Mouse (Mus musculus): Measurements from ENCODE around the gene Defb38. TPM values are rescaled to one million over a fixed set of nuclear protein-coding genes. Genes with fewer than 3 reads are reported as not detected.

Defb38 gene
- not detected in 2 replicates for polyA plus RNA-seq (2015; fragmentation: Nextera tagmentation; extraction: Ambion mirVana)

DNA sequence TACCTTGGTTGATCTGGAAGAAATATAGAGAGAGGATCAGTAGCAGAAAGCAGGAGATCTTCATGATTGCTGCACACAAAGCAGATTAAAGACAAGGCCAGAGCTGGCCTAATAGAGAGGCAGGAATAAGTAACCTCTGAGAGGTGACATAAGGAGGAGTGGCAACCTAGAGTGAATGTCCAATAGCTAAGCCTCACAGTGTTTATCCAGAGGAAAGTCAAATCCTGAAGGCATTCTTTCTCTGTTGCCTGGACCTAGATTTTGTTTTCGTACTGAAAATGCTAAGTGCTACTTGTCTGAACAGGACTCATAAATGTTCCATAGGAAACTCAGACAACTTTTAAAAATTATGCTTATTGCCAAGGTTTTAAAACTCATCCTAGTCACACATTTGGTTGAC lies at the start of gene Defb38:
Gene Defb38, minus strand, starts transcription at position 101 of the 400 bp plus-strand sequence.

DNA sequence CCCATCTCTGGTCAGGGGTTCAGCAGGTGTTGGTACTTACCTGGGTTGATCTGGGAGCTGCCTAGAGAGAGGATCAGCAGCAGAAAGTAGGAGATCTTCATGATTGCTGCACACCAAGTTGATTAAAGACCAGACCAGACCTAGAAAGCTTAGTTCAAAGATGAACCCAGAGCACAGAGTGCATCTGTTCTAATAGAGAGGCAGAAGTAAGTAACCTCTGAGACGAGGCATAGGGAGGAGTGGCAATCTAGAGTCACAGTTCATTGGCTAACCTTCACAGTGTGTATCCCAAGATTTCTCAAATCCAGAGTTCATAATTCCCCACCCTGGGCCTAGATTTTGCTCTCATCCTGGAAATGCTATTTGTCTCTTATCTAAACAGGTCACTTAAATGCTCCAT lies 38.3 kb upstream of the Defb38 start, which contains the start of gene Defb39:
Gene Defb39, minus strand, starts transcription at position 101 of the 400 bp plus-strand sequence.

Other genes with a start within 250 kb of the Defb38 start
- gene Defb40, start 48.3 kb downstream of the Defb38 start, polyA plus RNA-seq (2015; fragmentation: Nextera tagmentation; extraction: Ambion mirVana), result 0.39 and 0.69 TPM in 2 replicates
- gene Defb37, start 35.5 kb downstream of the Defb38 start, polyA plus RNA-seq (2015; fragmentation: Nextera tagmentation; extraction: Ambion mirVana), result 0.95 TPM in 1 of 2 replicates, not detected in the other
- not detected in 2 replicates for gene Defb39, start 38.2 kb upstream of the Defb38 start, polyA plus RNA-seq (2015; fragmentation: Nextera tagmentation; extraction: Ambion mirVana)
- 0.18 TPM in 1 of 2 replicates, not detected in the other for gene Defb12, start 88.3 kb upstream of the Defb38 start, polyA plus RNA-seq (2015; fragmentation: Nextera tagmentation; extraction: Ambion mirVana)
- gene Defb34, start 97.2 kb upstream of the Defb38 start, polyA plus RNA-seq (2015; fragmentation: Nextera tagmentation; extraction: Ambion mirVana), result not detected in 2 replicates
- not detected in 2 replicates for gene Gm45826, start 114.2 kb upstream of the Defb38 start, polyA plus RNA-seq (2015; fragmentation: Nextera tagmentation; extraction: Ambion mirVana)
- 1.5 and 2.5 TPM in 2 replicates for gene Defb14, start 167.8 kb upstream of the Defb38 start, polyA plus RNA-seq (2015; fragmentation: Nextera tagmentation; extraction: Ambion mirVana)
- 0.43 TPM in 1 of 2 replicates, not detected in the other for gene Defb4, start 172.1 kb upstream of the Defb38 start, polyA plus RNA-seq (2015; fragmentation: Nextera tagmentation; extraction: Ambion mirVana)
- gene Defb6, start 198.9 kb upstream of the Defb38 start, polyA plus RNA-seq (2015; fragmentation: Nextera tagmentation; extraction: Ambion mirVana), result not detected in 2 replicates
- gene Defb46, start 213.3 kb upstream of the Defb38 start, polyA plus RNA-seq (2015; fragmentation: Nextera tagmentation; extraction: Ambion mirVana), result not detected in 2 replicates
- gene Defb5, start 221.0 kb upstream of the Defb38 start, polyA plus RNA-seq (2015; fragmentation: Nextera tagmentation; extraction: Ambion mirVana), result not detected in 2 replicates

Measured in adrenal gland, postnatal 0 days (tissue).